Mouse (Mus musculus): ENCODE measurements around the gene Igf2bp3. TPM values are rescaled to one million over a fixed set of nuclear protein-coding genes. Genes with fewer than 3 reads are reported as not detected.

Igf2bp3 gene
- polyA plus RNA-seq, 1 experiment from 2014 or later: 105 TPM

DNA sequence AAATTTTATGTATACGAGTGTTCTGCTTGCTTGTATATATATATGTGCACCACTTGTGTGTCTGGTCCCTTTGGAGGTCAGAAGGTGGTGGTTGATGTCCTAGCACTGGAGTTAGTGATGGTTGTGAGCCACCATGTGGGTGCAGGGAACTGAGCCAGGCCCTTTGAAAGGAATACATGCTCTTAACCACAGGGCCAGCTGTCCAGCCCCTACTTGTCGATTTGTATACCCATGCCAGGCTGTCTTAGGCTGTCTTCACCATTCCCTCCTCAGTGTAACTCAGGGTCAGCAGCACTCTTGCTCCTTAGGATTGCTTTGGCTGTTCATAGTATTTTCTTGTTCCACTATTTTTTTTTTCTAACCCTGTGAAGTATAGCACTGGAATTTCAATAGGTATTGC lies 136.9 kb downstream of the Igf2bp3 start:
- ATAC-seq (replicated peaks; ENCODE audit: low FRiP score, low TSS enrichment, low read depth) (no peak), DNase-seq (ENCODE audit: low spot score) (no peak)
- WGBS: 72% methylated on average over 2 of the region's 2 CpGs
- Histone ChIP-seq H3K4me3 (ENCODE audit: low read depth, low read length) (no peak overlapping the region), H3K27ac (ENCODE audit: low read depth) (no peak overlapping the region), H3K4me1 (replicated peaks; ENCODE audit: control insufficient read depth, insufficient read depth, low read length) (no peaks in the 10 kb centered on the region; the same call in 1 of the 2 replicates), H3K9ac (ENCODE audit: low read length) (no peak overlapping the region), H3K4me2 (ENCODE audit: low read length) (no peak overlapping the region), H3K9me3 (ENCODE audit: control insufficient read depth, low read length) (no peaks in the 10 kb centered on the region), H3K36me3 (ENCODE audit: control insufficient read depth, insufficient read depth, low read length) (peaks cover 21% of the 10 kb centered on the region; the same call in 1 of the 2 replicates), H3K27me3 (replicated peaks; ENCODE audit: control insufficient read depth, insufficient read depth, low read length) (no peaks in the 10 kb centered on the region)

DNA sequence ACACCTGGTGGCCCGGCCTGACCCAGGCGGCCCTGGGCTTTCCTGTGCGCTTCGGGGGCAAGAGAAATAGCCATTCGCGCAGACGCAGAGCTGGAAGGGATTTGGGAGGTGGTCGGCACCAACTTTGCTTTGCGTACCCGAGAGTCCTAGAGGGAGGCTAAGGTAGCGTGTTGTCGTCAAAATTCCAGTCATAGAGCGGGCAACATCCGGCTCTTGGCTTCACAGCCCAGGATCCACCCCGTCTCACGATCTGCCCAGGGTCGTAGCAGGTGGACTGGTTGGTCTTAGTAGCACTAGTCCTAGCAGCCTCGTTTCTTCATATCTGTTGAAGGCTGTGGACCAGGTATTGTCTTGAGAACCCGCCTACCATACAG lies 140.7 kb downstream of the Igf2bp3 start:
- no peaks in the 10 kb centered on the region for H3K9me3 ChIP-seq (ENCODE audit: control insufficient read depth, low read length)
- H3K9ac ChIP-seq (ENCODE audit: low read length): peak overlapping the region; percentile 73
- peak overlapping the region; percentile 78 for H3K4me2 ChIP-seq (ENCODE audit: low read length)
- H3K27ac ChIP-seq (ENCODE audit: low read depth): peak overlapping the region; percentile 66
- H3K36me3 ChIP-seq (ENCODE audit: control insufficient read depth, insufficient read depth, low read length): 0 out of 2 replicates have a peak, but pooled peaks cover 6% of the 10 kb centered on the region
- H3K27me3 ChIP-seq (replicated peaks; ENCODE audit: control insufficient read depth, insufficient read depth, low read length): no peaks in the 10 kb centered on the region
- DNase-seq (ENCODE audit: low spot score): no peak
- no peaks in the 10 kb centered on the region; the same call in 1 of the 2 replicates for H3K4me1 ChIP-seq (replicated peaks; ENCODE audit: control insufficient read depth, insufficient read depth, low read length)
- ATAC-seq (replicated peaks; ENCODE audit: low FRiP score, low TSS enrichment, low read depth): peak; percentile 56
- WGBS: under 1% methylated on average over 19 of the region's 19 CpGs
- H3K4me3 ChIP-seq (ENCODE audit: low read depth, low read length): peak overlapping the region; percentile 64

DNA sequence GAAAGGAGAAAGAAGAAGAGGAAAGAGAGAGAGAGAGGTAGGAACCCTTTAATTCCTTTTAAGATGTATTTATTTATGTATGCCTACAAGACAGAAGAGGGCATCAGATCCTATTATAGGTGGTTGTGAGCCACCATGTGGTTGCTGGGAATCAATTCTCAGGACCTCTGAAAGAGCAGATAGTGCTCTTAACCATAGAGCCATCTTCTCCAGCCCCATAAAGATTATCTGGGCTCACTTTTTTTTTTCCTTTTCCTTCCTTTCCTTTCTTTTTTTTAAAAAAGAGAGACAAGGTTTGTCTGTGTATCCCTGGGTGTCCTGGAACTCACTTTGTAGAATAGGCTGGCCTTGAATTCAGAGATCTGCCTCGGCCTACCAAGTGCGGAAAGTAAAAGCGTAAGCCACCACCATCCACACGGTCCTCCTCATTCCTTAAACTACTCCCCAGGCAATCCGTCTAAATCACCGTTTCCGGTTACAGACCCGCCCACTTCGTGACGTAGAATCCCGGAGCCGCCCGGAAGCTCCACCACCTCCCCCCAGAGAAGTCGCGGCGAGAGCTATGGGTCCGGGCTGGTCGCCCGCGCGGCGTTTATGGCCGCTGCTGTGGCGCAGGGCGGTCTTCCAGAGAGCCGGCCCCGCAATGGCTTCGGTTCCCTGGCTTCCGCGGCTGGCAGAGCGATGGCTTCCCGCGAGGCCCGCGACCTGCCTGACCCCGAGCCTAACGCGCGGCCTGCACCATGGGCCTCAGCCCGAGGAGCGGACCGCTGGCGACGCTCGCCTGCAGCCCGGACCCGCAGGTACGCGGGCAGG lies 141.2 kb downstream of the Igf2bp3 start, which contains the start of gene Malsu1:
TSS of gene Malsu1 (plus strand) at position 492 of the 813 bp plus-strand sequence.
- Histone ChIP-seq H3K4me3 (ENCODE audit: low read depth, low read length) (peak within 1 kb of the TSS; percentile 64), H3K9ac (ENCODE audit: low read length) (peak within 1 kb of the TSS; percentile 73), H3K9me3 (ENCODE audit: control insufficient read depth, low read length) (no peaks in the 10 kb centered on the region), H3K27ac (ENCODE audit: low read depth) (peak within 1 kb of the TSS; percentile 66), H3K27me3 (replicated peaks; ENCODE audit: control insufficient read depth, insufficient read depth, low read length) (no peaks in the 10 kb centered on the region), H3K4me1 (replicated peaks; ENCODE audit: control insufficient read depth, insufficient read depth, low read length) (no peaks in the 10 kb centered on the region; the same call in 1 of the 2 replicates), H3K4me2 (ENCODE audit: low read length) (peak within 1 kb of the TSS; percentile 78), H3K36me3 (ENCODE audit: control insufficient read depth, insufficient read depth, low read length) (0 out of 2 replicates have a peak, but pooled peaks cover 6% of the 10 kb centered on the region)
- WGBS: under 1% methylated on average over 49 of the region's 49 CpGs
- DNase-seq (ENCODE audit: low spot score) (peak; percentile 98), ATAC-seq (replicated peaks; ENCODE audit: low FRiP score, low TSS enrichment, low read depth) (peak; percentile 92)

- no peak overlapping the region for H3K9ac ChIP-seq (ENCODE audit: low read length)
- H3K36me3 ChIP-seq (ENCODE audit: control insufficient read depth, insufficient read depth, low read length): no peaks in the 10 kb centered on the region
- no peak for ATAC-seq (replicated peaks; ENCODE audit: low FRiP score, low TSS enrichment, low read depth)
- H3K27ac ChIP-seq (ENCODE audit: low read depth): no peak overlapping the region
- no peak for DNase-seq (ENCODE audit: low spot score)
- no peaks in the 10 kb centered on the region for H3K4me1 ChIP-seq (replicated peaks; ENCODE audit: control insufficient read depth, insufficient read depth, low read length)
- H3K27me3 ChIP-seq (replicated peaks; ENCODE audit: control insufficient read depth, insufficient read depth, low read length): no peaks in the 10 kb centered on the region
- WGBS: 28% methylated on average over 4 of the region's 4 CpGs
- H3K4me3 ChIP-seq (ENCODE audit: low read depth, low read length): no peak overlapping the region
- H3K4me2 ChIP-seq (ENCODE audit: low read length): no peak overlapping the region
- H3K9me3 ChIP-seq (ENCODE audit: control insufficient read depth, low read length): no peaks in the 10 kb centered on the region
Observed at GRCm38 (mm10) chr6:49068361-49068760, 146.4 kb downstream of the Igf2bp3 start.

GRCm38 (mm10) chr6:49057053-49058021 lies 157.4 kb downstream of the Igf2bp3 start:
- 36% methylated on average over 8 of the region's 8 CpGs for WGBS
- no peak overlapping the region for H3K9ac ChIP-seq (ENCODE audit: low read length)
- DNase-seq (ENCODE audit: low spot score) (peak; percentile 82), ATAC-seq (replicated peaks; ENCODE audit: low FRiP score, low TSS enrichment, low read depth) (peak; percentile 60)
- H3K27ac ChIP-seq (ENCODE audit: low read depth): no peak overlapping the region
- no peaks in the 10 kb centered on the region for H3K9me3 ChIP-seq (ENCODE audit: control insufficient read depth, low read length)
- no peaks in the 10 kb centered on the region for H3K36me3 ChIP-seq (ENCODE audit: control insufficient read depth, insufficient read depth, low read length)
- H3K4me1 ChIP-seq (replicated peaks; ENCODE audit: control insufficient read depth, insufficient read depth, low read length): no peaks in the 10 kb centered on the region
- H3K4me2 ChIP-seq (ENCODE audit: low read length): no peak overlapping the region
- no peak overlapping the region for H3K4me3 ChIP-seq (ENCODE audit: low read depth, low read length)
- H3K27me3 ChIP-seq (replicated peaks; ENCODE audit: control insufficient read depth, insufficient read depth, low read length): no peaks in the 10 kb centered on the region

GRCm38 (mm10) chr6:49056009-49056408 lies 158.7 kb downstream of the Igf2bp3 start:
- Histone ChIP-seq H3K9ac (ENCODE audit: low read length) (no peak overlapping the region), H3K36me3 (ENCODE audit: control insufficient read depth, insufficient read depth, low read length) (no peaks in the 10 kb centered on the region), H3K9me3 (ENCODE audit: control insufficient read depth, low read length) (no peaks in the 10 kb centered on the region), H3K4me1 (replicated peaks; ENCODE audit: control insufficient read depth, insufficient read depth, low read length) (no peaks in the 10 kb centered on the region), H3K4me3 (ENCODE audit: low read depth, low read length) (no peak overlapping the region), H3K4me2 (ENCODE audit: low read length) (no peak overlapping the region), H3K27ac (ENCODE audit: low read depth) (no peak overlapping the region), H3K27me3 (replicated peaks; ENCODE audit: control insufficient read depth, insufficient read depth, low read length) (no peaks in the 10 kb centered on the region)
- ATAC-seq (replicated peaks; ENCODE audit: low FRiP score, low TSS enrichment, low read depth) (no peak), DNase-seq (ENCODE audit: low spot score) (peak; percentile 20)
- 85% methylated on average over 9 of the region's 9 CpGs for WGBS

- DNase-seq (ENCODE audit: low spot score): no peak
- ATAC-seq (replicated peaks; ENCODE audit: low FRiP score, low TSS enrichment, low read depth): no peak
Observed at GRCm38 (mm10) chr6:49055256-49055733, 159.5 kb downstream of the Igf2bp3 start.

GRCm38 (mm10) chr6:49052191-49052590 lies 162.6 kb downstream of the Igf2bp3 start:
- no peak overlapping the region for H3K9ac ChIP-seq (ENCODE audit: low read length)
- 58% methylated on average over 5 of the region's 5 CpGs for WGBS
- H3K4me2 ChIP-seq (ENCODE audit: low read length): no peak overlapping the region
- no peaks in the 10 kb centered on the region for H3K27me3 ChIP-seq (replicated peaks; ENCODE audit: control insufficient read depth, insufficient read depth, low read length)
- no peaks in the 10 kb centered on the region for H3K36me3 ChIP-seq (ENCODE audit: control insufficient read depth, insufficient read depth, low read length)
- no peak for ATAC-seq (replicated peaks; ENCODE audit: low FRiP score, low TSS enrichment, low read depth)
- DNase-seq (ENCODE audit: low spot score): no peak
- no peak overlapping the region for H3K27ac ChIP-seq (ENCODE audit: low read depth)
- no peaks in the 10 kb centered on the region for H3K9me3 ChIP-seq (ENCODE audit: control insufficient read depth, low read length)
- H3K4me1 ChIP-seq (replicated peaks; ENCODE audit: control insufficient read depth, insufficient read depth, low read length): no peaks in the 10 kb centered on the region
- H3K4me3 ChIP-seq (ENCODE audit: low read depth, low read length): no peak overlapping the region

More at GRCm38 (mm10) chr6:49055256-49055733, 159.5 kb downstream of the Igf2bp3 start:
- Histone ChIP-seq H3K27me3 (replicated peaks; ENCODE audit: control insufficient read depth, insufficient read depth, low read length) (no peaks in the 10 kb centered on the region), H3K4me2 (ENCODE audit: low read length) (no peak overlapping the region), H3K9me3 (ENCODE audit: control insufficient read depth, low read length) (no peaks in the 10 kb centered on the region), H3K36me3 (ENCODE audit: control insufficient read depth, insufficient read depth, low read length) (no peaks in the 10 kb centered on the region), H3K9ac (ENCODE audit: low read length) (no peak overlapping the region), H3K4me3 (ENCODE audit: low read depth, low read length) (no peak overlapping the region), H3K4me1 (replicated peaks; ENCODE audit: control insufficient read depth, insufficient read depth, low read length) (no peaks in the 10 kb centered on the region), H3K27ac (ENCODE audit: low read depth) (no peak overlapping the region)
- WGBS: 29% methylated on average over 7 of the region's 7 CpGs

All from intestine, embryonic 14.5 days (tissue).